Mouse (Mus musculus) retina, postnatal 1 day (tissue): Measurements from ENCODE around the gene Itfg1.

Source experiments
- DNase-seq: peaks from one replicate; pipeline ENCODE4 v3.0.0-alpha.2; 2012

Itfg1 gene

GRCm38 (mm10) chr8:85717271-85717670 lies 123.5 kb downstream of the Itfg1 start:
- DNase-seq: no peak

DNA sequence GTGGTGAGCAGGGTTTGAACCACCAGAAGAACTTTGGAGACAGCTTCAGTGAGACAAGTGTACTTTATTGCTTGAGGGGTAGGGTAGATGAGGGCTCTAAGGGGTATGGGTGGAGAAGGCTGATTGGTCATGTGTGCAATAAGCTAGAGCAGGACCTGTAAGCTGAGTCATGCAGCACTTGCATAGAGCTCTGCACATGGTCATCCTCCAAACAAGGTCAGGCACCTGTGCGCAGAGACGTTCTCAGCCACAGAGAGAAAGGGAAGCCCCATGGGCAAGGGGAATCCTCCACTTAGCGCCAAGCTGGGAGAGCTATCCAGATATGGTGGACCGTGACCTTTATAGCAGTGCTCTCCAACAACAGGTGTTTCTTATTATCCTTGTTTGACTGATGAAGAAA lies 124.0 kb downstream of the Itfg1 start:
- no peak for DNase-seq

DNA sequence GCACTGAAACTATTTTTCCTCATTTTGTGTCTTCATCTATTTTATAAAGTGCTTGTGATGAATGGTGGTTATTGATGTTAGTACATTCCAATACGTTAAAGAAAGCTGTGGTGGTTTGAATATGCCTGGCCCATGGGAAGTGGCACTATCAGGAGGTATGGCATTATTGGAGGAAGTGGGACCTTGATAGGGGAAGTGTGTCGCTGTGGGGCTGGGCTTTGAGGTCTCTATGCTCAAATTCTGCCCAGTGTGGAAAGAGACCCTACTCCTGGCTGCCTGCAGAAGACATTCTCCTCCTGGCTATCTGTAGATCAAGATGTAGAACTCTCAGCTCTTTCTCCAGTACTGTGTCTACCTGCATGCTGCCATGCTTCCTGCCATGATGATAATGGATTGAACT lies 133.7 kb downstream of the Itfg1 start:
- no peak for DNase-seq

GRCm38 (mm10) chr8:85700751-85701351 lies 139.9 kb downstream of the Itfg1 start, which contains the start of gene Neto2:
Gene Neto2 (minus strand): TSS chr8:85700924.
- peak; percentile 89 for DNase-seq

DNA sequence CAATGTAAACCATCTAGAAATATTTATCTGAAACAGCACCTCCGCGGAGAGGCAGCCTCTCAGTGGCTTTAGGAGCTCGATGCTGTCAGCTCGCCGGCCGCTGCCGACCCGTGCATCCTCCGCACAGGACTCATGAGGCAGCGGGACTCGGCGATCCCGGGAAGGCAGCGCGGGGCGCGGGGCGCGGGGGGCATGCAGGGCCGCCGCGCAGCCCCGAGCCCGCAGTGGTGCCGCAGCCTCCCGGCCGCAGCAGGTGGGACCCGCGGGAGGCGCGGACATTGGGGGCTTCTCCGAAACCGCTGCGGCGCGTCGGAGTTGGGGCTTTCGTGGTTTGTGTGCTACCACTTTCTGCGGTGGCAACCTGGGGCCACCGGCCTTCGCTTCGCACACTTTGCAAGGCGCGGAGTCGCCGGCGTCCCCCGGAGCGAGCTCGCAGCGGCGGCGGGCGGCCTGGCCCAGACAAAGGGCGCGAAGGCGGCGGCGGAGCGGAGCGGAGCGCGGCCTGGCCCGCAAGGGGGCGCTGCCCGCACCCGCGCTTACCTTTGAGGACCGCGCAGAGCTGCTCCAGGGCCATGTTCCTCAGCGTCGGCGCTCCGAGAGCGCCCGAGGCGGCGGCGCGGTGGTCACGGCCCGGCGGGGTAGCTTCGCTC lies 140.5 kb downstream of the Itfg1 start:
- peak; percentile 91 for DNase-seq

- peak; percentile 87 for DNase-seq
Measured at GRCm38 (mm10) chr8:85699051-85699450, 141.7 kb downstream of the Itfg1 start.
